Mouse (Mus musculus): ENCODE data around the gene Hs3st5. TPM values are rescaled to one million over a fixed set of nuclear protein-coding genes. Genes with fewer than 3 reads are reported as not detected.

The Hs3st5 gene
- polyA plus RNA-seq, 2 experiments: 0.96 to 1.8 TPM

- Histone ChIP-seq H3K27me3 (ENCODE audit: control insufficient read depth, insufficient read depth, low read length) (no peaks in the 10 kb centered on the region), H3K4me3 (replicated peaks; ENCODE audit: low read length) (no peak overlapping the region), H3K4me2 (replicated peaks; ENCODE audit: low read depth, low read length, severe bottlenecking) (no peak overlapping the region), H3K9ac (ENCODE audit: low read depth, low read length, severe bottlenecking) (no peak overlapping the region), H3K4me1 (ENCODE audit: control insufficient read depth, insufficient read depth, low read length) (0 out of 2 replicates have a peak, but pooled peaks cover 6% of the 10 kb centered on the region), H3K9me3 (ENCODE audit: control insufficient read depth, low read length) (no peaks in the 10 kb centered on the region), H3K36me3 (ENCODE audit: control insufficient read depth, insufficient read depth, low read length) (no peaks in the 10 kb centered on the region), H3K27ac (replicated peaks; ENCODE audit: low read depth, low read length) (no peak overlapping the region)
- DNase-seq (ENCODE audit: low spot score) (no peak), ATAC-seq (ENCODE audit: low FRiP score, low read depth) (no peak)
- WGBS: 67% methylated on average over 2 of the region's 2 CpGs
- TF ChIP-seq POLR2A (IDR thresholded peaks at IDR 0.05; ENCODE audit: borderline replicate concordance, extremely low read depth, insufficient read depth, insufficient read length): no peak
Observed at GRCm38 (mm10) chr10:36483362-36483761, 23.3 kb upstream of the Hs3st5 start.

- no peak for ATAC-seq (ENCODE audit: low FRiP score, low read depth)
- H3K27me3 ChIP-seq (ENCODE audit: control insufficient read depth, insufficient read depth, low read length): no peaks in the 10 kb centered on the region
- no peak overlapping the region for H3K9ac ChIP-seq (ENCODE audit: low read depth, low read length, severe bottlenecking)
- no peaks in the 10 kb centered on the region for H3K36me3 ChIP-seq (ENCODE audit: control insufficient read depth, insufficient read depth, low read length)
- WGBS: 63% methylated on average over 3 of the region's 3 CpGs
- H3K4me2 ChIP-seq (replicated peaks; ENCODE audit: low read depth, low read length, severe bottlenecking): no peak overlapping the region
- no peaks in the 10 kb centered on the region for H3K9me3 ChIP-seq (ENCODE audit: control insufficient read depth, low read length)
- no peak overlapping the region for H3K27ac ChIP-seq (replicated peaks; ENCODE audit: low read depth, low read length)
- no peak overlapping the region for H3K4me3 ChIP-seq (replicated peaks; ENCODE audit: low read length)
- 0 out of 2 replicates have a peak, but pooled peaks cover 6% of the 10 kb centered on the region for H3K4me1 ChIP-seq (ENCODE audit: control insufficient read depth, insufficient read depth, low read length)
- no peak for TF ChIP-seq POLR2A (IDR thresholded peaks at IDR 0.05; ENCODE audit: borderline replicate concordance, extremely low read depth, insufficient read depth, insufficient read length)
- DNase-seq (ENCODE audit: low spot score): no peak
Observed at GRCm38 (mm10) chr10:36484011-36484410, 22.6 kb upstream of the Hs3st5 start.

GRCm38 (mm10) chr10:36484728-36485300, 21.8 kb upstream of the Hs3st5 start:
- ATAC-seq (ENCODE audit: low FRiP score, low read depth) (peak; percentile 84), DNase-seq (ENCODE audit: low spot score) (peak; percentile 57)
- H3K4me2 ChIP-seq (replicated peaks; ENCODE audit: low read depth, low read length, severe bottlenecking): no peak overlapping the region
- no peak for TF ChIP-seq POLR2A (IDR thresholded peaks at IDR 0.05; ENCODE audit: borderline replicate concordance, extremely low read depth, insufficient read depth, insufficient read length)
- H3K27ac ChIP-seq (replicated peaks; ENCODE audit: low read depth, low read length): no peak overlapping the region
- H3K4me3 ChIP-seq (replicated peaks; ENCODE audit: low read length): no peak overlapping the region
- WGBS: 35% methylated on average over 1 of the region's 1 CpGs
- no peak overlapping the region for H3K9ac ChIP-seq (ENCODE audit: low read depth, low read length, severe bottlenecking)
- 0 out of 2 replicates have a peak, but pooled peaks cover 6% of the 10 kb centered on the region for H3K4me1 ChIP-seq (ENCODE audit: control insufficient read depth, insufficient read depth, low read length)
- no peaks in the 10 kb centered on the region for H3K9me3 ChIP-seq (ENCODE audit: control insufficient read depth, low read length)
- no peaks in the 10 kb centered on the region for H3K36me3 ChIP-seq (ENCODE audit: control insufficient read depth, insufficient read depth, low read length)
- no peaks in the 10 kb centered on the region for H3K27me3 ChIP-seq (ENCODE audit: control insufficient read depth, insufficient read depth, low read length)

GRCm38 (mm10) chr10:36493566-36493965, 13.0 kb upstream of the Hs3st5 start:
- no peak overlapping the region for H3K4me3 ChIP-seq (replicated peaks; ENCODE audit: low read length)
- H3K36me3 ChIP-seq (ENCODE audit: control insufficient read depth, insufficient read depth, low read length): no peaks in the 10 kb centered on the region
- no peaks in the 10 kb centered on the region for H3K4me1 ChIP-seq (ENCODE audit: control insufficient read depth, insufficient read depth, low read length)
- TF ChIP-seq POLR2A (IDR thresholded peaks at IDR 0.05; ENCODE audit: borderline replicate concordance, extremely low read depth, insufficient read depth, insufficient read length): no peak
- no peak for DNase-seq (ENCODE audit: low spot score)
- H3K9me3 ChIP-seq (ENCODE audit: control insufficient read depth, low read length): no peaks in the 10 kb centered on the region
- no peak overlapping the region for H3K4me2 ChIP-seq (replicated peaks; ENCODE audit: low read depth, low read length, severe bottlenecking)
- H3K9ac ChIP-seq (ENCODE audit: low read depth, low read length, severe bottlenecking): no peak overlapping the region
- WGBS: 77% methylated on average over 1 of the region's 1 CpGs
- no peak for ATAC-seq (ENCODE audit: low FRiP score, low read depth)
- H3K27ac ChIP-seq (replicated peaks; ENCODE audit: low read depth, low read length): no peak overlapping the region
- H3K27me3 ChIP-seq (ENCODE audit: control insufficient read depth, insufficient read depth, low read length): no peaks in the 10 kb centered on the region

GRCm38 (mm10) chr10:36499713-36500112, 6.9 kb upstream of the Hs3st5 start:
- Histone ChIP-seq H3K27ac (replicated peaks; ENCODE audit: low read depth, low read length) (no peak overlapping the region), H3K9ac (ENCODE audit: low read depth, low read length, severe bottlenecking) (no peak overlapping the region), H3K27me3 (ENCODE audit: control insufficient read depth, insufficient read depth, low read length) (no peaks in the 10 kb centered on the region), H3K4me3 (replicated peaks; ENCODE audit: low read length) (no peak overlapping the region), H3K9me3 (ENCODE audit: control insufficient read depth, low read length) (no peaks in the 10 kb centered on the region), H3K4me2 (replicated peaks; ENCODE audit: low read depth, low read length, severe bottlenecking) (no peak overlapping the region), H3K36me3 (ENCODE audit: control insufficient read depth, insufficient read depth, low read length) (no peaks in the 10 kb centered on the region), H3K4me1 (ENCODE audit: control insufficient read depth, insufficient read depth, low read length) (no peaks in the 10 kb centered on the region)
- ATAC-seq (ENCODE audit: low FRiP score, low read depth): no peak
- 81% methylated on average over 1 of the region's 1 CpGs for WGBS
- no peak for DNase-seq (ENCODE audit: low spot score)
- TF ChIP-seq POLR2A (IDR thresholded peaks at IDR 0.05; ENCODE audit: borderline replicate concordance, extremely low read depth, insufficient read depth, insufficient read length): no peak

Measured in limb, embryonic 14.5 days (tissue).